Mouse (Mus musculus) neural tube, embryonic 11.5 days (tissue): ENCODE data around the gene C87436. TPM values are rescaled to one million over a fixed set of nuclear protein-coding genes. Genes with fewer than 3 reads are reported as not detected.
A peak's percentile ranks its signal among the peaks of the same experiment; 100 is the strongest.

Source experiments
- ATAC-seq: fragments of 200-750 bp; cut with Nextera tagmentation; 2 replicates; pipeline ENCODE4 v1.8.0; 2017; ENCODE audit warnings: moderate number of reproducible peaks, mild to moderate bottlenecking, moderate TSS enrichment, moderate library complexity; ENCODE audit not compliant: insufficient read depth, low FRiP score, low TSS enrichment
- DNase-seq: peaks from one replicate; pipeline ENCODE4 v3.0.0-alpha.2; 2015; ENCODE audit warnings: low spot score
- H3K27ac ChIP-seq: fragments of 300-500 bp; sonication (generic); 2 replicates; pipeline ENCODE4 v1.5.1; 2014; ENCODE audit warnings: low read depth, mild to moderate bottlenecking, low read length
- H3K27me3 ChIP-seq: fragments of 300-500 bp; sonication (generic); 2 replicates; pipeline ENCODE4 v1.6.1; 2014; ENCODE audit warnings: mild to moderate bottlenecking, low read length, mixed read lengths; ENCODE audit not compliant: control insufficient read depth, insufficient read depth
- H3K36me3 ChIP-seq: fragments of 300-500 bp; sonication (generic); 2 replicates; pipeline ENCODE4 v1.6.1; 2014; ENCODE audit warnings: mild to moderate bottlenecking, low read length, moderate library complexity, mixed read lengths; ENCODE audit not compliant: control insufficient read depth, insufficient read depth
- H3K4me1 ChIP-seq: fragments of 300-500 bp; sonication (generic); 2 replicates; pipeline ENCODE4 v1.6.1; 2014; ENCODE audit warnings: low read length, mixed read lengths; ENCODE audit not compliant: control insufficient read depth, insufficient read depth
- H3K4me2 ChIP-seq: fragments of 300-500 bp; sonication (generic); 2 replicates; pipeline ENCODE4 v1.6.1; 2014; ENCODE audit warnings: low read depth, mild to moderate bottlenecking, moderate library complexity
- H3K4me3 ChIP-seq: fragments of 300-500 bp; sonication (generic); 2 replicates; pipeline ENCODE4 v1.5.1; 2014; ENCODE audit warnings: low read depth, low read length
- H3K9ac ChIP-seq: fragments of 300-500 bp; sonication (generic); 2 replicates; pipeline ENCODE4 v1.6.1; 2014; ENCODE audit warnings: mild to moderate bottlenecking, low read length
- H3K9me3 ChIP-seq: fragments of 300-500 bp; sonication (generic); 2 replicates; pipeline ENCODE4 v1.6.1; 2016; ENCODE audit warnings: low read length; ENCODE audit not compliant: control insufficient read depth
- WGBS: fragments of 180-500 bp; shearing (Covaris S2); extraction: QIAGEN DNeasy Blood & Tissue Kit; methylation state at CpG from one replicate; pipeline ENCODE4 v1.1.7; 2014; 5-methylcytosine and 5-hydroxymethylcytosine counted together
- polyA plus RNA-seq: library from polyadenylated mRNA; unstranded; fragments of >200 nt; fragmentation: Nextera tagmentation; extraction: Ambion mirVana; gene quantifications from 2 replicates; pipeline ENCODE4 v1.2.1, GENCODE M21; 2014

Gene C87436
- polyA plus RNA-seq, 1 experiment from 2014 or later = 21.0 TPM

GRCm38 (mm10) chr6:86494767-86495166 is 56.6 kb downstream of the C87436 start:
- Histone ChIP-seq H3K9me3 (no peaks in the 10 kb centered on the region), H3K4me1 (no peaks in the 10 kb centered on the region), H3K36me3 (no peaks in the 10 kb centered on the region), H3K9ac (no peak overlapping the region), H3K4me2 (no peak overlapping the region), H3K4me3 (no peak overlapping the region), H3K27me3 (no peaks in the 10 kb centered on the region), H3K27ac (no peak overlapping the region)
- 96% methylated on average over 7 of the region's 7 CpGs for WGBS
- no peak for ATAC-seq
- DNase-seq = no peak

- no peaks in the 10 kb centered on the region for H3K9me3 ChIP-seq
- DNase-seq (no peak), ATAC-seq (no peak)
- H3K4me1 ChIP-seq = no peaks in the 10 kb centered on the region
- no peak overlapping the region for H3K27ac ChIP-seq
- no peak overlapping the region for H3K9ac ChIP-seq
- no peaks in the 10 kb centered on the region for H3K36me3 ChIP-seq
- no peaks in the 10 kb centered on the region for H3K27me3 ChIP-seq
- no peak overlapping the region for H3K4me2 ChIP-seq
- WGBS = 62% methylated on average over 3 of the region's 3 CpGs
- H3K4me3 ChIP-seq = no peak overlapping the region
These were observed 57.5 kb downstream of the C87436 start for GRCm38 (mm10) chr6:86495661-86496060.

GRCm38 (mm10) chr6:86496127-86496526 is 58.0 kb downstream of the C87436 start:
- Histone ChIP-seq H3K9me3 (no peaks in the 10 kb centered on the region), H3K36me3 (no peaks in the 10 kb centered on the region), H3K27ac (no peak overlapping the region), H3K4me1 (no peaks in the 10 kb centered on the region), H3K9ac (no peak overlapping the region), H3K4me2 (no peak overlapping the region), H3K4me3 (no peak overlapping the region), H3K27me3 (no peaks in the 10 kb centered on the region)
- 82% methylated on average over 8 of the region's 8 CpGs for WGBS
- DNase-seq (no peak), ATAC-seq (no peak)

GRCm38 (mm10) chr6:86496585-86496984 is 58.4 kb downstream of the C87436 start:
- DNase-seq (no peak), ATAC-seq (no peak)
- Histone ChIP-seq H3K27ac (no peak overlapping the region), H3K9ac (no peak overlapping the region), H3K9me3 (no peaks in the 10 kb centered on the region), H3K27me3 (no peaks in the 10 kb centered on the region), H3K36me3 (no peaks in the 10 kb centered on the region), H3K4me1 (no peaks in the 10 kb centered on the region), H3K4me2 (no peak overlapping the region), H3K4me3 (no peak overlapping the region)
- WGBS = 80% methylated on average over 5 of the region's 5 CpGs

GRCm38 (mm10) chr6:86497071-86497815 is 59.1 kb downstream of the C87436 start:
- 31% methylated on average over 13 of the region's 13 CpGs for WGBS
- Histone ChIP-seq H3K27ac (no peak overlapping the region), H3K9ac (no peak overlapping the region), H3K4me3 (no peak overlapping the region), H3K4me1 (no peaks in the 10 kb centered on the region), H3K4me2 (peak overlapping the region; percentile 6; the same call in 1 of the 2 replicates), H3K9me3 (no peaks in the 10 kb centered on the region), H3K27me3 (no peaks in the 10 kb centered on the region), H3K36me3 (no peaks in the 10 kb centered on the region)
- DNase-seq (no peak), ATAC-seq (no peak)

GRCm38 (mm10) chr6:86497942-86498732 is 60.0 kb downstream of the C87436 start:
- Histone ChIP-seq H3K27me3 (no peaks in the 10 kb centered on the region), H3K9ac (no peak overlapping the region), H3K36me3 (no peaks in the 10 kb centered on the region), H3K9me3 (no peaks in the 10 kb centered on the region), H3K4me1 (no peaks in the 10 kb centered on the region), H3K27ac (no peak overlapping the region), H3K4me2 (no peak overlapping the region; the same call in 1 of the 2 replicates), H3K4me3 (no peak overlapping the region)
- WGBS = 78% methylated on average over 11 of the region's 11 CpGs
- ATAC-seq (no peak), DNase-seq (no peak)

- no peak overlapping the region for H3K4me2 ChIP-seq
- H3K36me3 ChIP-seq = no peaks in the 10 kb centered on the region
- H3K4me3 ChIP-seq = no peak overlapping the region
- 58% methylated on average over 5 of the region's 5 CpGs for WGBS
- H3K27ac ChIP-seq = no peak overlapping the region
- DNase-seq = no peak
- H3K4me1 ChIP-seq = no peaks in the 10 kb centered on the region
- ATAC-seq = no peak
- H3K27me3 ChIP-seq = no peaks in the 10 kb centered on the region
- H3K9me3 ChIP-seq = no peaks in the 10 kb centered on the region
- no peak overlapping the region for H3K9ac ChIP-seq
These were observed 61.5 kb downstream of the C87436 start for GRCm38 (mm10) chr6:86499571-86500109.

GRCm38 (mm10) chr6:86503513-86503912 is 65.3 kb downstream of the C87436 start:
- H3K4me1 ChIP-seq = no peaks in the 10 kb centered on the region
- no peaks in the 10 kb centered on the region for H3K9me3 ChIP-seq
- 87% methylated on average over 4 of the region's 4 CpGs for WGBS
- H3K9ac ChIP-seq = no peak overlapping the region
- H3K36me3 ChIP-seq = no peaks in the 10 kb centered on the region
- H3K27ac ChIP-seq = no peak overlapping the region
- no peaks in the 10 kb centered on the region for H3K27me3 ChIP-seq
- no peak overlapping the region for H3K4me3 ChIP-seq
- no peak overlapping the region for H3K4me2 ChIP-seq
- ATAC-seq (no peak), DNase-seq (no peak)
